Mouse (Mus musculus) left cerebral cortex, adult 8-10 months (tissue): Measurements from ENCODE around the gene Zswim5. TPM values are rescaled to one million over a fixed set of nuclear protein-coding genes. Genes with fewer than 3 reads are reported as not detected.
A peak's percentile ranks its signal among the peaks of the same experiment; 100 is the strongest.

Source experiments
- DNase-seq, 2 experiments: peaks; one replicate each; pipeline ENCODE4 v3.0.0; 2022; ENCODE audit warnings: low spot score in 2 of 2
- total RNA-seq, 4 experiments: library from RNA; stranded (reverse); gene quantifications; 2 replicates each; pipeline ENCODE4 v1.2.4; 2022

Zswim5 gene
- total RNA-seq, 4 experiments from 2014 or later = 11.4 to 13.9 (median 12.4) TPM

GRCm38 (mm10) chr4:116911202-116911601, 34.0 kb downstream of the Zswim5 start:
- DNase-seq = no peak

DNA sequence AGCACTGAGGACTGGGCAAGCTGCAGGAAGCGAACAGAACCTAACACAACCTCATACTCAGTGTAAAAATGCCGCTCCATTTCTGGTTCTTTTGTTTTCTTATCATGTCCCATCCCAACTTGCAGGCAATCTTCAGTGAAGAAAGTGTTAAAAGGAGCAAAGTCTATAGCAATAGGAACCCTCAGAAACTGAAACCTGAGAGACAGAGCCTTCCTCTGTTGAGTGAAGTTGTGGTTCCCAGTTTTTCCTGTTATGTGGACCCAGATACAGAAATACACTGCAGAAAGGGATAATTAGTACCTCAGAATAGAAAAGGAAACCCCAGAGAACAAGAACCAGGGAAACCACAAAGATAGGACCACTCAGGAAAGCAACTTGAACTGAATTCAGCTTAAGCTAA, 36.1 kb downstream of the Zswim5 start:
- no peak for DNase-seq

GRCm38 (mm10) chr4:116928006-116928651, 51.0 kb downstream of the Zswim5 start:
- DNase-seq = no peak

DNA sequence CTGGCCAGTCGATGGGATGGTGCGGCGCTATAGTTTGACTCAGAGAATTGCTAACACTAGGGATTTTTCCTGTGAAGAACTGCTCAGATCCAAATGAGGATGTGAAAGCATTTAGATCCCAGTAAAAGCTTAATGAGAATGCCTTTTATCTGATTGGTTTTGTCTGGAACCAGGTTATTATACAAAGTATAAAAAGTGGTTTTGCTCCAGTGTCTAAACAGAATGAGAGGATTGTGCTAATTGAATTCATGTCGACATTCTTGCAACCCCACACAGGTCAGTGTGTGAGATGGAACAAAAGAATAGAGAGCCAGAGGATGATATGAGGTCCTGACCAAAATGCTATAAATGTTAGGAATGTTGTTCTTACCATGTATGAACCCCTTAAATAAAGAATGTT, 62.4 kb downstream of the Zswim5 start:
- no peak for DNase-seq

GRCm38 (mm10) chr4:116942695-116943094, 65.5 kb downstream of the Zswim5 start:
- DNase-seq = no peak

DNA sequence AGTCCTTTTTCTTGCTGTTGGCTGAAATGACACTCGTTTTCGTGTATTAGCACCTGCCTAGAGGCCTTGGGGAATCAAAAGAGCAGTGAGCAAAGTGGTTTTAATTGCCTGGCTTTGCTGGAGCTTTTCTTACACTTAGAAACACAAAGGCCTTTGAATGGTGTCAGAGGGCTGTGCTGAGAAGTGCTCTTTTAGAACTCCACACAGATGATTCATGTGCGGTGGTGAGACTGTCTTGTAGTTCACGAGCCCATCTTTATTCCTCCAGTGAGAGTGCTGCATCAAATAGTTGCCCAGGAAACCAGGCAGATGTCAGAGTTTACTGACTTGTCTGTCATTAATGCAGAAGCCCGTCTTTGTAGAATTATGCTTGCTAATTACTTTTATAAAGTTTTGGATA, 66.9 kb downstream of the Zswim5 start:
- DNase-seq = no peak

DNA sequence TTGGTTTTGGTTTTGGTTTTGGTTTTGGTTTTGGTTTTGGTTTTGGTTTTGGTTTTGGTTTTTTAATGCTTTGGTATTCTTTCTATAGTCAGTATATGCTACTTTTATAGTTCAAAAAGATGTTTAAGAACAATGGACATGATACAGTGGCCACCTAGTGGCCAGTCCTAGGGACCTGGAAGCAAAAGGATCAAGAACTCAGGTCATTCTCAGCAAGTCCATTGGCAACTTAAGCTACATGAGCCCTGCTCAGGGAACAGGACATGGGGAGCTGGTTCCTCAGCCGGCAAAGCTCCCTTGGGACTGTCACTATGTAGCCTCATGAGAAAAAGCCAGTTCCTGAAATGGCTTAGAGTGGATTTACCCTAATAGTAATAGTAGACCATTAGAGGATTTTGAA, 74.5 kb downstream of the Zswim5 start:
- DNase-seq = no peak

GRCm38 (mm10) chr4:116954951-116955350, 77.8 kb downstream of the Zswim5 start:
- no peak for DNase-seq

GRCm38 (mm10) chr4:116976503-116976902, 99.3 kb downstream of the Zswim5 start:
- DNase-seq = no peak

GRCm38 (mm10) chr4:116985681-116986080, 108.5 kb downstream of the Zswim5 start:
- DNase-seq = no peak

DNA sequence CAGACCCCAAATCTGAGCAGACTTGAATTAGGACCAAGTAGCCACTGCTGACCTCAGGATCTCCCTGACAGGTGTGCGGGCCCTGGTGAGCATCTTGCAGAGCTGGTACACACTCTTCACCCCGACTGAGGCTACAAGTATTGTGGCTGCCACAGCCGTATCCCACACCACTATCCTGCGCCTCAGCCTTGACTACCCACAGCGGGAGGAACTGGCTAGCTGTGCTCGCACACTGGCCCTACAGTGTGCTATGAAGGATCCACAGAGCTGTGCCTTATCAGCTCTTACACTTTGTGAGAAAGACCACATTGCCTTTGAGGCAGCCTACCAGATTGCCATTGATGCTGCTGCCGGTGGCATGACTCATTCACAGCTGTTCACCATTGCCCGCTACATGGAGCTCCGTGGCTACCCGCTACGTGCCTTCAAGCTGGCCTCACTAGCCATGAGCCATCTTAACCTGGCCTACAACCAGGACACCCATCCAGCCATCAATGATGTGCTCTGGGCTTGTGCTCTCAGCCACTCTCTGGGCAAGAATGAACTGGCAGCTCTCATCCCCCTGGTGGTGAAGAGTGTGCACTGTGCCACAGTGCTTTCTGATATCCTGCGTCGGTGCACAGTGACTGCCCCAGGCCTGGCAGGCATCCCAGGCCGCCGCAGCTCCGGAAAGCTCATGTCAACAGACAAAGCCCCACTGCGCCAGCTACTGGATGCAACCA, 109.4 kb downstream of the Zswim5 start:
- peak; percentile 43 to 59 for DNase-seq

DNA sequence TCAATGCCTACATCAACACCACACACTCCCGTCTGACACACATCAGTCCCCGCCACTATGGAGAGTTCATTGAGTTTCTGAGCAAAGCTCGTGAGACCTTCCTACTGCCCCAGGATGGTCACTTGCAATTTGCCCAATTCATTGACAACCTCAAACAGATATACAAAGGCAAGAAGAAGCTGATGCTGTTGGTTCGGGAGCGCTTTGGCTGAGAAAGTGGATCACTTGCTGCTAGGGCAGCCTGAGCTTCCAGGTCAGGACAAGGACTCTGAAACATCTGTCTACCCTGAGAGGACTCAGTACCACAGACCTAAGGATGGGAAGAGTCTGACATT, 109.9 kb downstream of the Zswim5 start:
- DNase-seq = no peak

DNA sequence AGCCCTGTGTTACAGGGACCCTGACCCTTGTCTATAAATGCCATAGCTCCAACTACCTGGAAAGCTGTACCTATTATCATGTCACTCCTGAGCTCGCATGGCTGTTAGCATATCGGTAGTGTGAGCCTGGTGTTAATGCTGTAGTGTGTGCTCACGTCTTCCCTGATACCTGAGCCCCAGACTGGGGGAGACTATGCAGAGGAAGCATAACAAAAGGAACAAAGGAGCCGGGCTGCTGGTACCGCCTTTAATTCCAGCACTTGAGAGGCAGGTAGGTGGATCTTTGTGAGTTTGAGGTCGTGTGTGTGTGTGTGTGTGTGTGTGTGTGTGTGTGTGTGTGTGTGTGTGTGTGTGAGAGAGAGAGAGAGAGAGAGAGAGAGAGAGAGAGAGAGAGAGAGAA, 112.6 kb downstream of the Zswim5 start:
- no peak for DNase-seq

- peak in 1 of 2 experiments; percentile 88 for DNase-seq
Measured at GRCm38 (mm10) chr4:116991366-116991765, 114.2 kb downstream of the Zswim5 start.

DNA sequence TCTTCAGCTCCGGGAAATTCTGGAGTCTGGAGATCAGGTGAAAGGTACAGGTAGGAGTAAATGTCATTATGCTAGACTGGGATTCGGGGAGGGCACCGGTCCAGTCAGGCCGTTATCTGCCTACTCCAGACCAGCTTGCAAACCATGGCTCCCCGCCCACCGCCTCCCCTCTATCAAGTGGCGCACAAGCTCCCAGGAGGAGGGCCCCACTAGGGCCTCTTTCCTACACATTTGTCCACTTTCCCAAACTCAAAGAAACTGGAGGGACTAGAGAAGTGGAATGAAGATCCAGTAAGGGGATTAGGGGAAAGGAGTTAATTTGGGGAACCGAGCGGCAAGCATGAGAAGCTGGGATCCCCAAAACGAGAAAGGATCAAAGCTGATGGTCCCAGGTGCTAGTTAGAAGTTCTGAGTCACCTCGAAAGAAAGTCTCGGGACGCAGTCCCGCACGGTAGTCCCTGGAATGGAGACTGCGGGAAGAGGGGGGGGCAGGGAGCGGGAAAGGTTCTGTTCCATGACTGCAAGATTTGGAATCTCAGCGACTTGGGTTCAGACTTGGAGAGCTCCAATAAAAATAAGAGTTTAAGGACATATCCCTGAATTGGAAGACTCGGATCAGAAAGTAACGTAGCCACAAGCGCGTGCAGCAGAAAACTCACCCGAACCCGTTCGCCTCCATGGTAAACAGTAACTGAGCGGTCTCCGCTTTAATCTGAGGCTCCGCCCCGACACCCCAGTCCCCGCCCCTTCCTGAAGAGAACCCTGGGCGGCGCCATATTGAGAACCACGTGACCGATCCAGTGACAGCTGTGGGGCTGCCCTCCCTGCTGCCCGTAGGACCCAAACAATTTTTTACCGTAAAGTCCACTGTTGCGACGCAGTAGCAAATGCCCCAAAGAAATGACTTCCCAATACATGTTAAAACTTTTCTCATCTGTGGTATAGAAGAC, 116.8 kb downstream of the Zswim5 start, which contains the start of gene Urod:
Gene Urod (minus strand): TSS at position 742 of the 950 bp plus-strand sequence.
- peak; percentile 83 to 93 for DNase-seq

GRCm38 (mm10) chr4:116995131-116995797, 118.1 kb downstream of the Zswim5 start, which contains the start of gene Hectd3:
Gene Hectd3, plus strand, starts transcription at chr4:116995317.
- no peak for DNase-seq

- DNase-seq = no peak
Measured at GRCm38 (mm10) chr4:116995798-116996135, 118.6 kb downstream of the Zswim5 start.

GRCm38 (mm10) chr4:116999513-117000154, 122.5 kb downstream of the Zswim5 start:
- DNase-seq = no peak

- DNase-seq = no peak
Measured at GRCm38 (mm10) chr4:117001957-117002356, 124.8 kb downstream of the Zswim5 start.

- no peak for DNase-seq
Measured at GRCm38 (mm10) chr4:117002543-117003521, 125.7 kb downstream of the Zswim5 start.
